Mouse (Mus musculus) natural killer cell, adult 2 months (primary cell): ENCODE results near the gene Gm6351.
"Not testable (repeated sequence)": the region's sequence is repeated elsewhere in the genome, so short reads cannot be mapped to it uniquely, and the experiment has no call there.

Experiments
- DNase-seq, 2 experiments: peaks; one replicate each; pipeline ENCODE4 v3.0.0; 2022; ENCODE audit warnings: low spot score in 2 of 2

Gene Gm6351

GRCm38 (mm10) chr5:94076085-94076484 lies at the start of gene Gm6351:
TSS of gene Gm6351 (plus strand) at chr5:94076385.
- DNase-seq: not testable (repeated sequence)

- not testable (repeated sequence) for DNase-seq
Observed at GRCm38 (mm10) chr5:94070445-94070844, 5.7 kb upstream of the Gm6351 start, which contains the start of gene BC061212. TSS of gene BC061212 (minus strand) at chr5:94070545.
